Mouse (Mus musculus) MEL (cell line): ENCODE results near the gene Cemip.

ENCODE experiments used
- CTCF ChIP-seq, 3 experiments: IDR thresholded peaks in 2 of 3; conservative IDR thresholded peaks in 1 of 3; 2 replicates each; pipeline ENCODE4 v1.5.1; 2011 to 2012; ENCODE audit warnings: low read length in 3 of 3, low read depth in 2 of 3, mild to moderate bottlenecking in 2 of 3, improper control_type of control experiment in 1 of 3, inconsistent platforms in 1 of 3, mixed read lengths in 1 of 3, moderate library complexity in 1 of 3; ENCODE audit not compliant: control insufficient read depth in 1 of 3, insufficient read depth in 1 of 3, poor library complexity in 1 of 3, severe bottlenecking in 1 of 3
- EP300 ChIP-seq, 2 experiments: IDR thresholded peaks; 2 replicates each; pipeline ENCODE4 v1.6.1; 2011; ENCODE audit warnings: improper control_type of control experiment in 2 of 2, low read length in 2 of 2, low read depth in 1 of 2, mild to moderate bottlenecking in 1 of 2
- GATA1 ChIP-seq: IDR thresholded peaks from 2 replicates; pipeline ENCODE4 v1.6.1; 2011; ENCODE audit warnings: low read depth, low read length, improper control_type of control experiment
- HCFC1 ChIP-seq: IDR thresholded peaks from 2 replicates; pipeline ENCODE4 v1.6.1; 2012; ENCODE audit warnings: low read depth, mild to moderate bottlenecking, inconsistent platforms, low read length, improper control_type of control experiment, moderate library complexity
- MAFK ChIP-seq: IDR thresholded peaks from 2 replicates; pipeline ENCODE4 v1.6.1; 2011; ENCODE audit warnings: low read depth, mild to moderate bottlenecking, low read length, improper control_type of control experiment, borderline replicate concordance
- MAZ ChIP-seq: IDR thresholded peaks from 2 replicates; pipeline ENCODE4 v1.6.1; 2012; ENCODE audit warnings: low read depth, mild to moderate bottlenecking, inconsistent platforms, low read length, improper control_type of control experiment
- MYB ChIP-seq: IDR thresholded peaks from 2 replicates; pipeline ENCODE4 v1.6.1; 2011; ENCODE audit warnings: mild to moderate bottlenecking, low read depth, low read length, improper control_type of control experiment
- POLR2A ChIP-seq, 2 experiments: IDR thresholded peaks; 2 replicates each; pipeline ENCODE4 v1.6.1; 2011 to 2012; ENCODE audit warnings: low read length in 2 of 2, mild to moderate bottlenecking in 2 of 2, control low read depth in 1 of 2, improper control_type of control experiment in 1 of 2, low read depth in 1 of 2, moderate library complexity in 1 of 2; ENCODE audit not compliant: control insufficient read depth in 1 of 2, insufficient read depth in 1 of 2, poor library complexity in 1 of 2
- POLR2AphosphoS2 ChIP-seq: IDR thresholded peaks from 2 replicates; pipeline ENCODE4 v1.6.1; 2011; ENCODE audit warnings: low read length, improper control_type of control experiment
- POLR2AphosphoS5 ChIP-seq: IDR thresholded peaks from 2 replicates; pipeline ENCODE4 v1.6.1; 2012; ENCODE audit warnings: low read depth, borderline replicate concordance, mild to moderate bottlenecking, inconsistent platforms, low read length, moderate library complexity, mixed read lengths
- RAD21 ChIP-seq: IDR thresholded peaks from 2 replicates; pipeline ENCODE4 v1.6.1; 2011; ENCODE audit warnings: mild to moderate bottlenecking, low read depth, low read length, improper control_type of control experiment
- SMC3 ChIP-seq: IDR thresholded peaks from 2 replicates; pipeline ENCODE4 v1.6.1; 2011; ENCODE audit warnings: low read depth, low read length, improper control_type of control experiment
- TCF12 ChIP-seq: IDR thresholded peaks from 2 replicates; pipeline ENCODE4 v1.6.1; 2014; ENCODE audit warnings: low read depth, mild to moderate bottlenecking, inconsistent platforms, low read length, improper control_type of control experiment, moderate library complexity

- TF ChIP-seq CTCF (IDR thresholded peaks at IDR 0.05 in 2 of 3, conservative IDR thresholded peaks at IDR 0.05 in 1 of 3; ENCODE audit: control insufficient read depth in 1 of 3, insufficient read depth in 1 of 3, low read depth in 2 of 3, low read length in 3 of 3, poor library complexity in 1 of 3, severe bottlenecking in 1 of 3) = no peak
- TF ChIP-seq POLR2A (IDR thresholded peaks at IDR 0.05; ENCODE audit: control insufficient read depth in 1 of 2, insufficient read depth in 1 of 2, low read depth in 1 of 2, low read length in 2 of 2, poor library complexity in 1 of 2) = no peak
- TF ChIP-seq MAZ = no peak
- TF ChIP-seq GATA1 = no peak
- no peak for TF ChIP-seq MAFK
- no peak for TF ChIP-seq SMC3
- TF ChIP-seq MYB = no peak
- no peak for TF ChIP-seq POLR2AphosphoS2
- TF ChIP-seq TCF12 = no peak
- no peak for TF ChIP-seq EP300 (IDR thresholded peaks at IDR 0.05; ENCODE audit: low read depth in 1 of 2, low read length in 2 of 2)
- TF ChIP-seq POLR2AphosphoS5 = no peak
- no peak for TF ChIP-seq HCFC1
- TF ChIP-seq RAD21 = no peak
Observed at GRCm38 (mm10) chr7:84068931-84069330, 17.4 kb downstream of the Cemip start.
